In the genomic region with DNA sequence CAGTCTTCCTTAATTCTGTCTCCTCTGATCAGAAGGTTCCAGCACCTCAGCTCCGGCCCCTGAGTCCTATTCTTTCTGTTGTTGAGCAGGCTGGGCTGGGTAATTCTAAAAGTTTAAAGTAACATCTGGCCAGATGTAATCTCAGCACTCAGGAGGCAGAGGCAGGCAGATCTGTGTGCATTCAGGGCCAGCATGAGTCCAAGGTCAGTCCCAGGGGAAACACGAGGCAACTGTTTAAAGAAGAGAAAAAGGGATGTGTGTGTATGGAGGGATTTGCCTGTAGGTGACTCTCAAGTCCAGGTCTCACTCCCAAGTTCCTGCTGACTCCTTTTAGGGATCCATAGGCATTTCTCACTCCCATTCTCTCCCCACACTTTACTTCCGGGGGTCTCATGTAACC, we compare ENCODE assay signal across 20 mouse cellular contexts. TPM values are rescaled to one million over a fixed set of nuclear protein-coding genes. Genes with fewer than 3 reads are reported as not detected.
A peak's percentile ranks its signal among the peaks of the same experiment; 100 is the strongest.
DNase-seq lines count a peak whose midpoint lies in the region; TF ChIP-seq lines count a peak whose summit lies in the region.
"Had no signal": no experiment of that assay in that cellular context is flagged by ENCODE, and none has a peak within 500 bp of the region (broad histone marks: within the 10 kb centered on the region; RNA-seq: fewer than 3 reads in every experiment).

No protein-coding gene starts in this region.

- no peak overlapping the region for H3K9ac ChIP-seq in liver, adult 2 months (ENCODE audit: low read depth, low read length)
- no peak overlapping the region for H3K9ac ChIP-seq in CH12.LX (ENCODE audit: insufficient read depth, low read depth)

- TF ChIP-seq RAD21 in CH12.LX (IDR thresholded peaks at IDR 0.05; ENCODE audit: low read depth, low read length), result no peak

- H3K4me3 ChIP-seq in heart, embryonic 10.5 days, result no peak overlapping the region
- no peak overlapping the region for H3K4me3 ChIP-seq in liver, adult 2 months (ENCODE audit: insufficient read depth, low read depth, low read length)
- H3K4me3 ChIP-seq in spleen, adult 2 months (ENCODE audit: extremely low read depth, insufficient read depth, insufficient read length), result no peak overlapping the region
- H3K4me3 ChIP-seq in CH12.LX (replicated peaks in 1 of 3; ENCODE audit: low read depth in 2 of 3, low read length in 2 of 3, poor library complexity in 1 of 3), result no peak overlapping the region

- TF ChIP-seq EP300 in CH12.LX (IDR thresholded peaks at IDR 0.05; ENCODE audit: low read length), result 0 out of 2 replicates have a peak, but pooled peaks have one; percentile 33

- TF ChIP-seq CTCF in liver, adult 2 months (IDR thresholded peaks at IDR 0.05; ENCODE audit: low read depth, low read length), result no peak
- TF ChIP-seq CTCF in spleen, adult 2 months (IDR thresholded peaks at IDR 0.05; ENCODE audit: extremely low read depth, insufficient read depth, insufficient read length, insufficient replicate concordance), result no peak
- TF ChIP-seq CTCF in CH12.LX (conservative IDR thresholded peaks at IDR 0.05 in 1 of 2, IDR thresholded peaks at IDR 0.05 in 1 of 2; ENCODE audit: low read depth in 2 of 2, low read length in 2 of 2), result no peak

- dilution Hi-C loops in CH12.LX (cut with MboI; ENCODE audit: extremely low pct_ligation_motif_present, extremely low pct_unique_long_range_greater_than_20kb, low sequenced_read_pairs), result no loop called here

- no peak overlapping the region for H3K27ac ChIP-seq in heart, embryonic 10.5 days
- H3K27ac ChIP-seq in liver, adult 2 months (replicated peaks; ENCODE audit: insufficient read depth, low read depth, low read length), result peak overlapping the region; percentile 77
- H3K27ac ChIP-seq in spleen, adult 2 months (ENCODE audit: insufficient read depth, low read length), result 0 out of 2 replicates have a peak overlapping the region, but pooled peaks have one; percentile 16
- H3K27ac ChIP-seq in CH12.LX (ENCODE audit: insufficient read depth, low read depth), result peak overlapping the region; percentile 84

- no peaks in the 10 kb centered on the region for H3K9me3 ChIP-seq in heart, embryonic 10.5 days
- H3K9me3 ChIP-seq in CH12.LX (replicated peaks; ENCODE audit: low read length), result no peaks in the 10 kb centered on the region
- H3K9me3 ChIP-seq: G1E had no signal

- H3K79me2 ChIP-seq in liver, adult 2 months (ENCODE audit: control insufficient read depth, insufficient read depth, low read length), result peaks cover 34% of the 10 kb centered on the region; the same call in 1 of the 2 replicates
- H3K79me2 ChIP-seq in CH12.LX (replicated peaks; ENCODE audit: control insufficient read depth, extremely low read depth, insufficient read depth, poor library complexity, severe bottlenecking), result peaks cover 5% of the 10 kb centered on the region; the same call in 1 of the 2 replicates

- H3K36me3 ChIP-seq in heart, embryonic 10.5 days, result no peaks in the 10 kb centered on the region
- peaks cover 1% of the 10 kb centered on the region; the same call in 1 of the 2 replicates for H3K36me3 ChIP-seq in liver, adult 2 months (ENCODE audit: control insufficient read depth, insufficient read depth, low read length)
- H3K36me3 ChIP-seq in spleen, adult 2 months (ENCODE audit: control insufficient read depth, insufficient read depth, low read length), result no peaks in the 10 kb centered on the region
- H3K36me3 ChIP-seq in CH12.LX (replicated peaks in 1 of 2; ENCODE audit: control insufficient read depth in 1 of 2, insufficient read depth in 1 of 2, low read length in 1 of 2), result peaks cover 2 to 3% of the 10 kb centered on the region in 2 experiments
- H3K36me3 ChIP-seq: G1E had no signal

- no peak for TF ChIP-seq POLR2A in liver, adult 2 months (IDR thresholded peaks at IDR 0.05; ENCODE audit: extremely low read depth, insufficient read depth, low read length)
- no peak for TF ChIP-seq POLR2A in spleen, adult 2 months (IDR thresholded peaks at IDR 0.05; ENCODE audit: low read depth, low read length)
- no peak for TF ChIP-seq POLR2A in CH12.LX (IDR thresholded peaks at IDR 0.05; ENCODE audit: low read depth, low read length)

- peak overlapping the region; percentile 31; the same call in 1 of the 2 replicates for H3K4me2 ChIP-seq in CH12.LX (ENCODE audit: insufficient read depth, low read depth, poor library complexity, severe bottlenecking)

- WGBS in heart, embryonic 10.5 days, result 69% methylated on average over 3 of the region's 3 CpGs
- 62% methylated on average over 3 of the region's 3 CpGs for WGBS in liver, adult 2 months
- WGBS in spleen, adult 2 months, result 80% methylated on average over 3 of the region's 3 CpGs

- H3K27me3 ChIP-seq in heart, embryonic 10.5 days (ENCODE audit: insufficient read depth, poor library complexity, severe bottlenecking), result peaks cover 44% of the 10 kb centered on the region
- H3K27me3 ChIP-seq in liver, adult 2 months (ENCODE audit: control insufficient read depth, insufficient read depth, low read length), result no peaks in the 10 kb centered on the region
- no peaks in the 10 kb centered on the region for H3K27me3 ChIP-seq in spleen, adult 2 months (ENCODE audit: control insufficient read depth, insufficient read depth, low read length)
- H3K27me3 ChIP-seq in CH12.LX (replicated peaks), result peaks cover 9% of the 10 kb centered on the region
- H3K27me3 ChIP-seq: Patski had no signal

- DNase-seq in heart, adult 11 months, result peak; percentile 89
- DNase-seq in heart, embryonic 10.5 days (ENCODE audit: low spot score), result no peak
- DNase-seq in liver, adult 2 months (ENCODE audit: extremely low read depth, low read depth, low spot score), result peak; percentile 59
- DNase-seq in liver, result no peak
- no peak for DNase-seq in spleen, adult 2 months (ENCODE audit: low read depth in 1 of 2, low spot score in 2 of 2)
- no peak for DNase-seq in spleen, adult 18-20 months
- no peak for DNase-seq in CH12.LX (ENCODE audit: extremely low read depth)
- no peak for DNase-seq in gastrocnemius, postnatal 10 days
- DNase-seq: adrenal gland, adult 2 months; adrenal gland, adult 8-10 months; adrenal gland, postnatal 10 days; adrenal gland, postnatal 14 days; adrenal gland, postnatal 25 days; adrenal gland, postnatal 36 days; B cell, adult 2 months; cerebellum, adult 11 months; cerebellum, adult 11-12 months; cerebellum, adult 18-20 months had no signal

- peaks cover 17% of the 10 kb centered on the region; the same call in 1 of the 2 replicates for H3K4me1 ChIP-seq in heart, embryonic 10.5 days
- peaks cover 51% of the 10 kb centered on the region for H3K4me1 ChIP-seq in liver, adult 2 months (ENCODE audit: control insufficient read depth, insufficient read depth, low read length)
- peaks cover 44% of the 10 kb centered on the region for H3K4me1 ChIP-seq in spleen, adult 2 months (ENCODE audit: control insufficient read depth, insufficient read depth, insufficient read length)
- H3K4me1 ChIP-seq in CH12.LX (ENCODE audit: control insufficient read depth in 1 of 2, insufficient read depth in 2 of 2), result peaks cover 37 to 80% of the 10 kb centered on the region in 2 experiments

- in situ Hi-C loops in CH12.LX (cut with MboI; ENCODE audit: low pct_ligation_motif_present, low pct_unique_long_range_greater_than_20kb, low sequenced_read_pairs), result no loop called here

TF ChIP-seq in CH12.LX, 34 proteins besides CTCF, POLR2A, EP300 and RAD21 (continues in another document):
- TF ChIP-seq ETS1 (conservative IDR thresholded peaks at IDR 0.05; ENCODE audit: low read depth, low read length) (no peak), MXI1 (IDR thresholded peaks at IDR 0.05; ENCODE audit: low read depth, low read length) (no peak), ZNF384 (IDR thresholded peaks at IDR 0.05; ENCODE audit: low read depth, low read length) (no peak), SIN3A (IDR thresholded peaks at IDR 0.05; ENCODE audit: low read length) (no peak), ZMIZ1 (IDR thresholded peaks at IDR 0.05; ENCODE audit: low read depth, low read length) (no peak), BHLHE40 (IDR thresholded peaks at IDR 0.05; ENCODE audit: low read depth, low read length) (no peak), ZC3H11A (IDR thresholded peaks at IDR 0.05; ENCODE audit: low read depth, low read length) (no peak), TBP (conservative IDR thresholded peaks at IDR 0.05; ENCODE audit: low read depth, low read length) (no peak), ZKSCAN1 (IDR thresholded peaks at IDR 0.05; ENCODE audit: borderline replicate concordance, low read depth, low read length) (no peak), SMC3 (IDR thresholded peaks at IDR 0.05; ENCODE audit: low read depth, low read length) (no peak), MAZ (IDR thresholded peaks at IDR 0.05; ENCODE audit: low read depth, low read length) (no peak), USF2 (conservative IDR thresholded peaks at IDR 0.05; ENCODE audit: low read depth, low read length) (no peak), USF1 (IDR thresholded peaks at IDR 0.05; ENCODE audit: low read depth, low read length) (no peak), NRF1 (IDR thresholded peaks at IDR 0.05; ENCODE audit: low read depth, low read length) (no peak), RCOR1 (conservative IDR thresholded peaks at IDR 0.05; ENCODE audit: low read depth, low read length) (no peak), JUN (IDR thresholded peaks at IDR 0.05; ENCODE audit: insufficient read depth, low read depth, low read length) (no peak), ELF1 (IDR thresholded peaks at IDR 0.05; ENCODE audit: low read depth, low read length) (0 out of 2 replicates have a peak, but pooled peaks have one; percentile 29), CHD2 (IDR thresholded peaks at IDR 0.05; ENCODE audit: low read length) (no peak), MAX (IDR thresholded peaks at IDR 0.05; ENCODE audit: low read length) (peak; percentile 57; the same call in 1 of the 2 replicates)

RNA-seq across cellular contexts. Expression of gene Il6ra, which starts 5.2 kb away (rescaled TPM):
- 0.28 and 0.48 TPM in 2 replicates for polyA plus RNA-seq in heart, embryonic 10.5 days (2016; fragmentation: Nextera tagmentation; extraction: Ambion mirVana)
- 15.4 and 19.7 TPM in 2 replicates for total RNA-seq in liver, adult 2 months (2014; rRNA removed)
- 10.1 and 10.5 TPM in 2 replicates for polyA plus RNA-seq in liver, adult 2 months (2012; rRNA removed)
- polyA plus RNA-seq in spleen, adult 2 months (2012; rRNA removed), result 21.4 and 25.6 TPM in 2 replicates
- total RNA-seq in CH12.LX (2012; rRNA removed) (1.4 and 2.2 TPM in 2 replicates), CH12.LX (2014; rRNA removed) (1.4 and 1.6 TPM in 2 replicates)
- polyA plus RNA-seq in CH12.LX (2012; ENCODE audit: insufficient read length, low read depth), result 4.4 and 4.8 TPM in 2 replicates
- total RNA-seq in gastrocnemius, postnatal 10 days (2021), result 1 to 10 TPM; 2.4 to 3.1 TPM
- polyA plus RNA-seq: G1E had no signal

RNA-seq across cellular contexts. Expression of gene Atp8b2, which starts 55.5 kb away (rescaled TPM):
- polyA plus RNA-seq in heart, embryonic 10.5 days (2016; fragmentation: Nextera tagmentation; extraction: Ambion mirVana), result 15.3 and 17.7 TPM in 2 replicates
- total RNA-seq in liver, adult 2 months (2014; rRNA removed), result 2.3 and 2.6 TPM in 2 replicates
- polyA plus RNA-seq in liver, adult 2 months (2012; rRNA removed), result 2.2 and 4.0 TPM in 2 replicates
- polyA plus RNA-seq in spleen, adult 2 months (2012; rRNA removed), result 49.3 and 66.0 TPM in 2 replicates
- total RNA-seq in CH12.LX (2012; rRNA removed) (35.8 and 51.8 TPM in 2 replicates), CH12.LX (2014; rRNA removed) (33.2 and 34.2 TPM in 2 replicates)
- polyA plus RNA-seq in CH12.LX (2012; ENCODE audit: insufficient read length, low read depth), result 31.3 and 44.4 TPM in 2 replicates
- total RNA-seq in gastrocnemius, postnatal 10 days (2021), result 10 to 100 TPM; 32.8 to 43.5 TPM

Comparison
In these comparisons a context has a peak if more than half of its experiments do, and no peak if none do; other contexts are left out.
1. DNase-seq: peak in heart, adult 11 months (single experiment) and liver, adult 2 months (single experiment); none in heart, embryonic 10.5 days (single experiment), liver (single experiment), spleen, adult 2 months (0 of 2), spleen, adult 18-20 months (0 of 2), CH12.LX (single experiment) and gastrocnemius, postnatal 10 days (single experiment).